Mouse (Mus musculus) liver, embryonic 11.5 days (tissue): ENCODE data around the gene Hes7. TPM values are rescaled to one million over a fixed set of nuclear protein-coding genes. Genes with fewer than 3 reads are reported as not detected.

Experiments used
- ATAC-seq: fragments of 200-750 bp; cut with Nextera tagmentation; replicated peaks from 2 replicates; pipeline ENCODE4 v1.8.0; 2017; ENCODE audit warnings: moderate number of reproducible peaks, mild to moderate bottlenecking, moderate TSS enrichment, moderate library complexity; ENCODE audit not compliant: low FRiP score
- DNase-seq: peaks from one replicate; pipeline ENCODE4 v3.0.0-alpha.2; 2017; ENCODE audit warnings: low spot score
- H3K27ac ChIP-seq: fragments of 300-500 bp; sonication (generic); 2 replicates; pipeline ENCODE4 v1.5.1; 2014; ENCODE audit warnings: mild to moderate bottlenecking, low read depth, low read length, control low read depth
- H3K27me3 ChIP-seq: fragments of 300-500 bp; sonication (generic); replicated peaks from 2 replicates; pipeline ENCODE4 v1.6.1; 2014; ENCODE audit warnings: low read length, mixed read lengths; ENCODE audit not compliant: control insufficient read depth, insufficient read depth
- H3K36me3 ChIP-seq: fragments of 300-500 bp; sonication (generic); 2 replicates; pipeline ENCODE4 v1.6.1; 2014; ENCODE audit warnings: mild to moderate bottlenecking, low read length, moderate library complexity, mixed read lengths; ENCODE audit not compliant: control insufficient read depth, insufficient read depth
- H3K4me1 ChIP-seq: fragments of 300-500 bp; sonication (generic); replicated peaks from 2 replicates; pipeline ENCODE4 v1.6.1; 2014; ENCODE audit warnings: low read length, mixed read lengths; ENCODE audit not compliant: control insufficient read depth, insufficient read depth
- H3K4me2 ChIP-seq: fragments of 300-500 bp; sonication (generic); 2 replicates; pipeline ENCODE4 v1.6.1; 2014; ENCODE audit warnings: mild to moderate bottlenecking, control low read depth, moderate library complexity
- H3K4me3 ChIP-seq: fragments of 300-500 bp; sonication (generic); 2 replicates; pipeline ENCODE4 v1.5.1; 2014; ENCODE audit warnings: low read depth, low read length, control low read depth
- H3K9ac ChIP-seq: fragments of 300-500 bp; sonication (generic); 2 replicates; pipeline ENCODE4 v1.6.1; 2014; ENCODE audit warnings: low read depth, low read length, control low read depth
- H3K9me3 ChIP-seq: fragments of 300-500 bp; sonication (generic); 2 replicates; pipeline ENCODE4 v1.6.1; 2016; ENCODE audit warnings: low read length, inconsistent platforms, mixed read lengths; ENCODE audit not compliant: control insufficient read depth
- WGBS: fragments of 180-500 bp; shearing (Covaris S2); extraction: QIAGEN DNeasy Blood & Tissue Kit; methylation state at CpG from one replicate; pipeline ENCODE4 v1.1.7; 2014; 5-methylcytosine and 5-hydroxymethylcytosine counted together
- polyA plus RNA-seq: library from polyadenylated mRNA; unstranded; fragments of >200 nt; fragmentation: Nextera tagmentation; extraction: Ambion mirVana; gene quantifications from 2 replicates; pipeline ENCODE4 v1.2.1, GENCODE M21; 2014

The Hes7 gene
- polyA plus RNA-seq, 1 experiment from 2014 or later = 0.59 TPM

DNA sequence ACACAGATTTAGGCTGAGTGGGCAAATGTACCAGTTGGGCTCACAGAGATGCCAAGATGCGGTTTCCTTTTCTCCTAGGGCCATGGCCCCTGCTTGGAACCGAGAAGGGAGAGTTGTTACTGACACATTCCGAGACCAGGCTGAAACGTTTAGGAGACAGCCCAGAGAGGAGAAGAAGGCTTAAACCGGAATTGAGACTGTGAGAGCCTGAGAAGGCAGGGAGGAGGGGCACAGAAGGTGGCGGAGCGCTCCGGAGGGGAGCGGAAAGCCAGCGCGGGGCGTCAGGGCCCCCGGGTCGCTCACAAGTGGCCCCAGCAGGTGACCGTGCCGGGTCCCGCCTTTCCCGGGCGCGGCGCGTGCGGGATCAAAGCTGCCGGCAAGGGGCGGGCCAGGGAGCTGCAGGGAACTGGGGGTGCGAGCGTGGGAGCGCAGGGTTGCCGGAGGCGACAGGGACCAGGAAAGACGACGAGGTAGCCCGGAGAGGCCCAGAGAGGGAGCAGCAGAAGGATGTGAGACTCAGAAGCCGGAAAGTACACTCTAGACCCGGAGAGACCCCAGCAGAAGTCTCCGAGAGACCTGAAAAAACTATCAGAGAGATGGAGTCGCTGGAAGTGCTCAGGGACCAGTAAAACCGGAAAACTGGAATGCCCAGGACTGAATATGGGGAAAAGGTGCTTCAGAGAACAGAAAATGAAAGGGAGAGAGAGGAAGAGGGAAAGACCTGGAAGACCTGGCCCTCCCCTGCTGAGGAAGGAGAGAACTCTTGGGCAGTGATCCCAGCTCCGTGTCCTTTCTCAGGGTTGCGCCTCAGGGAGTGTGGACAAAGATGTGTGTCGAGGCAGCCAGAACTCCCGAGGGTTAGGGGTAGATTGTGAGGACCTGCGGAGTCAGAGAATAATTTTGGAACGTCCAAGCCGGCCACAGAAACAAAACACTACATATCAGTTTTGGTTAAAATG lies 2.2 kb upstream of the Hes7 start:
- H3K4me1 ChIP-seq = peaks cover 37% of the 10 kb centered on the region
- WGBS = under 1% methylated on average over 45 of the region's 45 CpGs
- H3K9me3 ChIP-seq = no peaks in the 10 kb centered on the region
- peak; percentile 37 for ATAC-seq
- peak overlapping the region; percentile 79 for H3K9ac ChIP-seq
- peak overlapping the region; percentile 60 for H3K27ac ChIP-seq
- peak overlapping the region; percentile 99 for H3K4me2 ChIP-seq
- peaks cover 7% of the 10 kb centered on the region for H3K27me3 ChIP-seq
- peak overlapping the region; percentile 80 for H3K4me3 ChIP-seq
- no peaks in the 10 kb centered on the region for H3K36me3 ChIP-seq
- DNase-seq = peak; percentile 75

DNA sequence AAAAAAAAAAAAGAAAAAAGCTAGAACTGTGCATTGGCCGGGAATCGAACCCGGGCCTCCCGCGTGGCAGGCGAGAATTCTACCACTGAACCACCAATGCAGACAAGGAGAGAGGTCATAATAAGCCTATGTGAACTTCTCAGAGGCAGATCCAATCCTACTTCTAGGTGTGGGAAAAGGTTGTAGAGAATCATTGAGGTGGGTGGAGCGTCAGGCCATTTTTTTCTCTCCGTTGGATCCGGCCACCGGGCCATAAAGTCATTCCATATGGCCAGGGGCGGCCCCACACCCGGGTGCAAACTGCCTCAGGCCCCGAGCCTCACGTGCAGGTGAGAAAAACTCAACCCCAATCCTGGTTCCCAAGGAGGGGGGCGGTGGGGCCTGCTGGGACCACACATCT lies 1.4 kb upstream of the Hes7 start:
- H3K4me2 ChIP-seq = peak overlapping the region; percentile 99
- H3K9ac ChIP-seq = peak overlapping the region; percentile 79; the same call in 1 of the 2 replicates
- ATAC-seq (0 out of 2 replicates have a peak, but pooled peaks have one; percentile 50), DNase-seq (peak; percentile 90)
- H3K9me3 ChIP-seq = no peaks in the 10 kb centered on the region
- no peak overlapping the region for H3K27ac ChIP-seq
- peaks cover 7% of the 10 kb centered on the region for H3K27me3 ChIP-seq
- H3K4me3 ChIP-seq = peak overlapping the region; percentile 80
- WGBS = 1% methylated on average over 15 of the region's 15 CpGs
- H3K36me3 ChIP-seq = no peaks in the 10 kb centered on the region
- H3K4me1 ChIP-seq = peaks cover 37% of the 10 kb centered on the region

DNA sequence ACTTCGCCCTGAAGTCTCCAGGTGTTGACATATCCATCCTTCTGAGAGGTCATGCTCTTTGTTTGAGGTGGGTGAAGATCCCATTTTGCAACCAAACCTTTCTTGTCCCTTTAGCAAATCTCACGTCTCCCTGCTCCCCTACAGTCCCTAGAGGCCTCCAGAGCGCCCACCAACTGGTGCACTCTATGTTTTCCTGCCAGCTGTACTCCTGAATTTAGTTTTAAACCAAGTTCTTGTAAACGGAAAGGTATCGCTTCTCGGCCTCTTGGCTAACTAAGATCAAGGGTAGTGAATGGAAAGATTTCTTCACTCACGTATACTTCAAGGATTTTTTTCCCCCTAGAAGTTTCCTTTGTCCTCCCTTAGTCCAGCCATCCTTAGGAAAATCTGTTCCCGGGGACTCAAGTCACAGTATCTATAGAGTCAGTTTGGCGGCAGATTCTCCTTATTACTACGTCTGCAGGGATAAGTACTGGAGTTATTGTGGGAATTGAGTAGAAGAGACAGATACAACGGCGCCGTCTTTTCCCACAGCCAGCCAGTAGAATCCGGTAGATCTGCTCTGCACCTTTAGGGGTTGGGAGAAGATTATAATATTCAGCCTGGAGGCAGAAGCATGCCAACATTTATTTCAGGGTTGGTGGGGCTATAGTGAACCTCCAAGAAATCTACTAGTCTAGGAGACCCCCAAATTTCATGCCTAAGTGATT lies 603 bp upstream of the Hes7 start:
- Histone ChIP-seq H3K36me3 (no peaks in the 10 kb centered on the region), H3K27ac (no peak overlapping the region), H3K4me3 (peak overlapping the region; percentile 80), H3K9me3 (no peaks in the 10 kb centered on the region), H3K4me1 (peaks cover 37% of the 10 kb centered on the region), H3K9ac (no peak overlapping the region), H3K4me2 (peak overlapping the region; percentile 99), H3K27me3 (peaks cover 7% of the 10 kb centered on the region)
- ATAC-seq (no peak), DNase-seq (no peak)
- 38% methylated on average over 14 of the region's 14 CpGs for WGBS

DNA sequence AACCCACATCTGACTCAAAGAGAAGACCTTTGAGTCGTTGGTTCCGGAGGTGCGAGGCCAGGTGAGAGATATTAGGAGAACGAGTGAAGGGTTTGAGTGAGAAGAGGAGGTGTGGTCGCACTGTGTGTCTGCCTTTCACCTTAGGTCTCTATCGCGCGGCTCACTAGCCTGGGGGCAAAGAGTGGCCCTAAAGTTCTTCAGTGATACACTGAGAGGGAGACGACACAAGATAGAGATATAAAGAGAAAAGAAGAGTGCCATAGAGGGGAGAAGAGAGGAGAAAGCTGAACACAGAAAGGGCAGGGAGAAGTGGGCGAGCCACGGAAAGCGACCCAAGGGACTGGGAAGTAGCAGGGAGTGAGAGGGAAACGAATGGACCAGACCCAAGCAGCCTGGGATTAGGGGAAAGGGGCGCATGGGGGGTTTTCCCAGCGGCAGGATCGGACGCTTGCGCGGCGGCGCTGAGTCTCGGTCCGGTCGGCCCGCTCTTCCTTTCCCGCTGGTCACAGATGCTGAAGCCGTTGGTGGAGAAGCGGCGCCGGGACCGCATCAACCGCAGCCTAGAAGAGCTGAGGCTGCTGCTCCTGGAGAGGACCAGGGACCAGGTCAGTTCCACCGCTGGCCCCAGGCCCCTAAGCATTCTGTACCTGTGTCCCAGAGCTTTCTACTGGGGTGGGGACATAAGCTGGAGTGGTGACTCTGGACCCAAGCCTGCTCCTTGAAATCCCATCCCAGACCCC lies 967 bp downstream of the Hes7 start:
- Histone ChIP-seq H3K27ac (no peak overlapping the region), H3K4me2 (peak overlapping the region; percentile 99), H3K27me3 (peaks cover 7% of the 10 kb centered on the region), H3K4me1 (peaks cover 41% of the 10 kb centered on the region), H3K9me3 (no peaks in the 10 kb centered on the region), H3K9ac (peak overlapping the region; percentile 21), H3K36me3 (no peaks in the 10 kb centered on the region), H3K4me3 (peak overlapping the region; percentile 80)
- no peak for ATAC-seq
- WGBS = 2% methylated on average over 33 of the region's 33 CpGs
- DNase-seq = peak; percentile 67

DNA sequence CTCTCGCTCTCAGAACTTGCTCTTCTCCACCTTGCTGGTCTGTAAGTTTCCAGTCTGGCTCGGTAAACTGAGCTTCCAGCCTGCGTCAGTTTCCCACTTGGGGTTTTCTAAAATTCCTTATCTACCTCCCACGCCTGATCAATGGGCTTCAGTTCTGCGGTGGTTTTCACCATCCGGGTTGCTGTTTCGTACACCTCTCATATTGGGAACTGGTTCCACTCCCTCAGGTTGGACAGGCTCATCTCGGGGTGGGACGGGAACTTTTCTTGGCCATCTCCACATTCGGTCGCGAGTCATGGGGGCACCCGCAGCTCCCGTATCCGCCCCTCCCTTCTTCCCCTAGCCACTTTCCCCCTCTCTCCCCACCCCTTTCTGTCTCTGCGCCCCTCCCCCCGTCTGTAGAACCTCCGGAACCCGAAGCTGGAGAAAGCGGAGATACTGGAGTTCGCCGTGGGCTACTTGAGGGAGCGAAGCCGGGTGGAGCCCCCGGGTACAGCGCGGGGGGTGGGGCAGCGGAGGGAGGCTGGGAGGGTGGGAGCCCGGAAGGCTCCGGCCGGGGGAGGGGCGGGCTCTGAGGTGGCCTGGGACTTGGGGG lies 1.6 kb downstream of the Hes7 start:
- no peak for DNase-seq
- no peaks in the 10 kb centered on the region for H3K9me3 ChIP-seq
- H3K36me3 ChIP-seq = no peaks in the 10 kb centered on the region
- H3K27me3 ChIP-seq = peaks cover 7% of the 10 kb centered on the region
- peak overlapping the region; percentile 80 for H3K4me3 ChIP-seq
- H3K27ac ChIP-seq = peak overlapping the region; percentile 23; the same call in 1 of the 2 replicates
- WGBS = under 1% methylated on average over 32 of the region's 32 CpGs
- peaks cover 45% of the 10 kb centered on the region for H3K4me1 ChIP-seq
- peak overlapping the region; percentile 66 for H3K9ac ChIP-seq
- peak overlapping the region; percentile 99 for H3K4me2 ChIP-seq
- ATAC-seq = no peak

DNA sequence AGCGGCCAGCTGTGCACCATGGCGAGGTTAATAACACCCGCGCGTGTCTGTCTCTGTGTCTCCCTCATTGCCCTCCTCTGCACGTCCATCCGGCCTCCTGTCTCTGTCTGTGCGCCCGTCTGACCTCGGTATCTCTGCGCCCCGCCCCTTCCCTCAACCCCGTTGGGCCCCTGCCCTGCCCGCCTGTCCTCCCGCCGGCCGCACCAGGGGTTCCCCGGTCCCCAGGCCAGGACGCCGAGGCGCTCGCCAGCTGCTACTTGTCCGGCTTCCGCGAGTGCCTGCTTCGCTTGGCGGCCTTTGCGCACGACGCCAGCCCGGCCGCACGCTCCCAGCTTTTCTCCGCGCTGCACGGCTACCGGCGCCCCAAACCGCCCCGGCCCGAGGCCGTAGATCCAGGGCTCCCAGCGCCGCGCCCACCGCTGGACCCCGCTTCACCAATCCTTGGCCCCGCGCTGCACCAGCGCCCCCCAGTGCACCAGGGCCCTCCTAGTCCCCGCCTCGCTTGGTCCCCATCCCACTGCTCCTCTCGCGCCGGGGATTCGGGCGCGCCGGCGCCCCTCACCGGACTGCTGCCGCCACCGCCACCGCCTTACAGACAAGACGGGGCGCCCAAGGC lies 2.2 kb downstream of the Hes7 start, which contains the start of gene 9130213A22Rik:
Gene 9130213A22Rik, minus strand, starts transcription at position 254 of the 616 bp plus-strand sequence.
- Histone ChIP-seq H3K9ac (peak within 1 kb of the TSS; percentile 66), H3K9me3 (no peaks in the 10 kb centered on the region), H3K27ac (peak within 1 kb of the TSS; percentile 23), H3K4me3 (peak within 1 kb of the TSS; percentile 80), H3K27me3 (peaks cover 7% of the 10 kb centered on the region), H3K4me2 (peak within 1 kb of the TSS; percentile 99), H3K36me3 (no peaks in the 10 kb centered on the region), H3K4me1 (peaks cover 40% of the 10 kb centered on the region)
- ATAC-seq = peak; percentile 39
- peak; percentile 91 for DNase-seq
- under 1% methylated on average over 64 of the region's 66 CpGs for WGBS

DNA sequence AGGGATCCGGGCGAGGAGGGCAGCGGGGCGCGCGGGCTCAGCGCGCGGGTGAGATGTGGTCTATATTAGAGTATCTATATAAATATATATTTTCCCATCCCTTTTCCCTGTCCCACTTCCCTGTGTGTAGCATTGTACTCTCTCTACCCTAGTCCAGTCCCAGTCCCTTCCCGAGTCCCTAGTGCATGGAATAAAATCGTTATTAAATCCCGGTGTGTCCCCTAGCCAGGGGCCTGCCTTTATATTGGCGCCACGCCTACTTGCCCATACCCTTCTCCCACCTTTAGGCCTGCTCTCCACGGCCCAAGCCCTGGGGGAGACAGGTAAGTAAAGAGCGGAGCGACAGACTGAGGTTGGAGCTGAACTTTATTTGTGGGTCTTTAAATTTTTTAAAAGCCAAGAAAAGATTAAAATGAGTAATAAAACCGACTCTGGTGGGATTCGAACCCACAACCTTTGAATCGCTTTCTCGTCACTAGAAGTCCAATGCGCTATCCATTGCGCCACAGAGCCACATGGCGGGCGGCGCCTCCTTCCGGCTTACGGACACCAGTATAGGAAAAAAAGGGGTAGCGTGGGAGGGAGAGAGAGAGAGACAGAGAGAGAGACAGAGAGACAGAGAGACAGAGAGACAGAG lies 3.0 kb downstream of the Hes7 start:
- Histone ChIP-seq H3K9me3 (no peaks in the 10 kb centered on the region), H3K4me3 (peak overlapping the region; percentile 80), H3K9ac (peak overlapping the region; percentile 73), H3K27ac (peak overlapping the region; percentile 80), H3K4me1 (peaks cover 37% of the 10 kb centered on the region), H3K27me3 (peaks cover 7% of the 10 kb centered on the region), H3K36me3 (no peaks in the 10 kb centered on the region), H3K4me2 (peak overlapping the region; percentile 99)
- DNase-seq = peak; percentile 98
- under 1% methylated on average over 29 of the region's 29 CpGs for WGBS
- ATAC-seq = 0 out of 2 replicates have a peak, but pooled peaks have one; percentile 2
